Mouse (Mus musculus) heart, embryonic 11.5 days (tissue): ENCODE data around the gene Klk1. TPM values are rescaled to one million over a fixed set of nuclear protein-coding genes. Genes with fewer than 3 reads are reported as not detected.

Source experiments
- ATAC-seq: fragments of 200-750 bp; cut with Nextera tagmentation; replicated peaks from 2 replicates; pipeline ENCODE4 v1.8.0; 2017; ENCODE audit warnings: moderate library complexity; ENCODE audit not compliant: insufficient number of reproducible peaks, low FRiP score, low TSS enrichment
- H3K27ac ChIP-seq: fragments of 300-500 bp; sonication (generic); 2 replicates; pipeline ENCODE4 v1.5.1; 2014; ENCODE audit warnings: mild to moderate bottlenecking, low read depth, low read length
- H3K27me3 ChIP-seq: fragments of 300-500 bp; sonication (generic); 2 replicates; pipeline ENCODE4 v1.6.1; 2014; ENCODE audit warnings: mild to moderate bottlenecking, low read length, mixed read lengths; ENCODE audit not compliant: control insufficient read depth, insufficient read depth
- H3K36me3 ChIP-seq: fragments of 300-500 bp; sonication (generic); 2 replicates; pipeline ENCODE4 v1.6.1; 2014; ENCODE audit warnings: mild to moderate bottlenecking, low read length, moderate library complexity, mixed read lengths; ENCODE audit not compliant: control insufficient read depth, insufficient read depth
- H3K4me1 ChIP-seq: fragments of 300-500 bp; sonication (generic); 2 replicates; pipeline ENCODE4 v1.6.1; 2014; ENCODE audit warnings: low read length; ENCODE audit not compliant: control insufficient read depth, insufficient read depth
- H3K4me2 ChIP-seq: fragments of 300-500 bp; sonication (generic); 2 replicates; pipeline ENCODE4 v1.6.1; 2014; ENCODE audit warnings: mild to moderate bottlenecking, moderate library complexity
- H3K4me3 ChIP-seq: fragments of 300-500 bp; sonication (generic); 2 replicates; pipeline ENCODE4 v1.5.1; 2014; ENCODE audit warnings: low read depth, low read length
- H3K9ac ChIP-seq: fragments of 300-500 bp; sonication (generic); 2 replicates; pipeline ENCODE4 v1.6.1; 2014; ENCODE audit warnings: mild to moderate bottlenecking, low read depth, low read length, moderate library complexity
- H3K9me3 ChIP-seq: fragments of 300-500 bp; sonication (generic); replicated peaks from 2 replicates; pipeline ENCODE4 v1.6.1; 2016; ENCODE audit warnings: low read length; ENCODE audit not compliant: control insufficient read depth
- WGBS: fragments of 180-500 bp; shearing (Covaris S2); extraction: QIAGEN DNeasy Blood & Tissue Kit; methylation state at CpG from one replicate; pipeline ENCODE4 v1.1.7; 2014; ENCODE audit not compliant: insufficient replicate concordance; 5-methylcytosine and 5-hydroxymethylcytosine counted together
- polyA plus RNA-seq: library from polyadenylated mRNA; unstranded; fragments of >200 nt; fragmentation: Nextera tagmentation; extraction: Ambion mirVana; gene quantifications from 2 replicates; pipeline ENCODE4 v1.2.1, GENCODE M21; 2014

The Klk1 gene
- polyA plus RNA-seq, 1 experiment from 2014 or later = not detected

DNA sequence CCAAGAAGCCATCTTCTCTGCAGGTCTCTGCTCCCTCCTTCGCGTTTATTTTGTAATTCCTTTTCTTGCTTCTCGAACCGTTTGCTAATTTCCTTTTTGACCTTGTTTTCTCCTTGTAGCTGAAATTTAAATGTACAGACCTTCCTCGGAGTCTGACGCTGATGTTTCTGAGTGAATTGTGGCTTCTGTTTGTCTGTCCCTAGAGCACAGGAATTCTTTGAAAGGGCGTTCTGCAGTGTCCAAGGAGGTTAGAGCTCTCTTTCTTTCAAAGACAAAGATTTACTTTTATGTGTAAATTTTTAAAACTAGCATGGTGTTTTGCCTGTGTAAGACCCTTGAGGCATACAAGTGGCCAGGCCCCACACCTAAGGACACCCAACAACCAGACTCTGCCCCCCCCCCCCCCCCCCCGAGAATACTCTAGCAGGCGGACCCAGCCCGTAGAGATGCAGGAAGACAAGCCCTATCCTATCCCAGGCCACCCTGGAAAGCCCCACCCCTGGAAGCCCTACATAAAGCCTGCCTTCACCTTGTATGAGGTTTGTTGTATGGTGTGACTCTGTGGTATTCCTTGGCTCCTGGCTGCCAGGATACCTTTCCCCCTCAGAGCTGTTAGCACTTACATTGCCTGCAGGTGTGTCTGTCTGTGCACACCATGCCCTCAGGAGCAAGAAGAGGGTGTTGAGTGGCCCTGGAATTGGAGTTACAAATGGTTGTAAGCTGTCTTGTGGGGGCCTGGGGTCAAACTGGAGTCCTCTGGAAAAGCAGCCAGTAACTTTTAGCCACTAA lies 51.5 kb downstream of the Klk1 start:
- no peaks in the 10 kb centered on the region for H3K36me3 ChIP-seq
- no peak for ATAC-seq
- 0 out of 2 replicates have a peak, but pooled peaks cover 2% of the 10 kb centered on the region for H3K9me3 ChIP-seq
- no peak overlapping the region for H3K9ac ChIP-seq
- peaks cover 14% of the 10 kb centered on the region for H3K27me3 ChIP-seq
- no peaks in the 10 kb centered on the region for H3K4me1 ChIP-seq
- H3K4me3 ChIP-seq = no peak overlapping the region
- no peak overlapping the region for H3K27ac ChIP-seq
- 62% methylated on average over 10 of the region's 10 CpGs for WGBS
- H3K4me2 ChIP-seq = no peak overlapping the region

DNA sequence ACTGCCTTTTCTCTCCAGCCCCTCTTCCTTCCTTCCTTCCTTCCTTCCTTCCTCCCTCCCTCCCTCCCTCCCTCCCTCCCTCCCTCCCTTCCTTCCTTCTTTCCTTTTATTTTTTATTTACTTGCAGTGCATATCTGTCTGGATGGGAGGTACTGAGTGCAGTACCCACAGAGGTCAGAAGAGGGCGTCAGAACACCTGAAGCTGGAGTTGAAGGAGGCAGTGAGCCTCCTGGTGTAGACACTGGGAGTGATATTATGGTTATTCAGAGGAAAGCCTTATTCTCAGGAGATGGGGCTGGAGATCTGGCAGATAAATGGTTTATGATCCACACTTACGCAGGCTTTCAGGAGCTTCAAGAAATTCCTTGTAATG lies 52.1 kb downstream of the Klk1 start:
- WGBS = 50% methylated on average over 2 of the region's 2 CpGs
- Histone ChIP-seq H3K9ac (no peak overlapping the region), H3K4me1 (no peaks in the 10 kb centered on the region), H3K4me3 (no peak overlapping the region), H3K9me3 (0 out of 2 replicates have a peak, but pooled peaks cover 2% of the 10 kb centered on the region), H3K27me3 (peaks cover 14% of the 10 kb centered on the region), H3K4me2 (no peak overlapping the region), H3K36me3 (no peaks in the 10 kb centered on the region), H3K27ac (no peak overlapping the region)
- no peak for ATAC-seq

Other genes starting within 250 kb of the Klk1 start
- gene Klk1b9, start 249.3 kb upstream of the Klk1 start, polyA plus RNA-seq = not detected in 2 replicates
- not detected in 2 replicates for gene Klk1b11, start 229.5 kb upstream of the Klk1 start, polyA plus RNA-seq
- gene Klk1b26, start 213.2 kb upstream of the Klk1 start, polyA plus RNA-seq = not detected in 2 replicates
- not detected in 2 replicates for gene Klk1b27, start 173.1 kb upstream of the Klk1 start, polyA plus RNA-seq
- not detected in 2 replicates for gene Klk1b21, start 123.0 kb upstream of the Klk1 start, polyA plus RNA-seq
- not detected in 2 replicates for gene Klk1b22, start 112.7 kb upstream of the Klk1 start, polyA plus RNA-seq
- not detected in 2 replicates for gene Klk1b16, start 88.6 kb upstream of the Klk1 start, polyA plus RNA-seq
- not detected in 2 replicates for gene Klk1b24, start 37.1 kb upstream of the Klk1 start, polyA plus RNA-seq
- not detected in 2 replicates for gene Klk1b3, start 27.2 kb upstream of the Klk1 start, polyA plus RNA-seq
- not detected in 2 replicates for gene Klk1b4, start 17.9 kb upstream of the Klk1 start, polyA plus RNA-seq
- gene Klk1b5, start 9.4 kb upstream of the Klk1 start, polyA plus RNA-seq = not detected in 2 replicates
- gene Gm36864, start 10.8 kb downstream of the Klk1 start, polyA plus RNA-seq = not detected in 2 replicates
- gene 1700028J19Rik, start 21.3 kb downstream of the Klk1 start, polyA plus RNA-seq = 0.68 and 1.7 TPM in 2 replicates
- gene 2410002F23Rik, start 21.4 kb downstream of the Klk1 start, polyA plus RNA-seq = 61.5 and 76.0 TPM in 2 replicates
- gene Acp4, start 32.0 kb downstream of the Klk1 start, polyA plus RNA-seq = not detected in 2 replicates
- gene Gm15517, start 36.1 kb downstream of the Klk1 start, polyA plus RNA-seq = not detected in 2 replicates
- gene Clec11a, start 81.5 kb downstream of the Klk1 start, polyA plus RNA-seq = 0.65 and 0.84 TPM in 2 replicates
- gene Shank1, start 84.9 kb downstream of the Klk1 start, polyA plus RNA-seq = 1.1 and 1.3 TPM in 2 replicates
- gene Syt3, start 158.7 kb downstream of the Klk1 start, polyA plus RNA-seq = 0.32 and 0.59 TPM in 2 replicates
- gene 1700008O03Rik, start 160.5 kb downstream of the Klk1 start, polyA plus RNA-seq = 0.65 and 1.0 TPM in 2 replicates
- gene Lrrc4b, start 203.7 kb downstream of the Klk1 start, polyA plus RNA-seq = 2.4 and 3.5 TPM in 2 replicates
- 1.3 and 1.5 TPM in 2 replicates for gene Aspdh, start 240.0 kb downstream of the Klk1 start, polyA plus RNA-seq
- 169 and 181 TPM in 2 replicates for gene Josd2, start 242.6 kb downstream of the Klk1 start, polyA plus RNA-seq